Mouse (Mus musculus): Measurements from ENCODE around the gene Cx3cr1.

GRCm38 (mm10) chr9:120118212-120118611, 48.5 kb upstream of the Cx3cr1 start:
- TF ChIP-seq CTCF (IDR thresholded peaks at IDR 0.05; ENCODE audit: low read depth) = no peak
- no peak for TF ChIP-seq EP300 (IDR thresholded peaks at IDR 0.05; ENCODE audit: low read depth)

Measured in liver, postnatal 0 days (tissue).